ENCODE assay signal across 8 mouse cellular contexts in genomic region chr1:102628061-102628460, GRCm38 (mm10).
DNase-seq lines count a peak whose midpoint lies in the region; ATAC-seq lines count a peak whose summit lies in the region.

No protein-coding gene starts in this region.

- no peak overlapping the region for H3K9ac ChIP-seq in hindbrain, embryonic 13.5 days
- no peak overlapping the region for H3K9ac ChIP-seq in lung, embryonic 16.5 days (ENCODE audit: low read length)

- H3K36me3 ChIP-seq in hindbrain, embryonic 13.5 days: no peaks in the 10 kb centered on the region
- no peaks in the 10 kb centered on the region for H3K36me3 ChIP-seq in lung, embryonic 16.5 days (ENCODE audit: control insufficient read depth, insufficient read depth, low read length)

- H3K9me3 ChIP-seq in hindbrain, embryonic 13.5 days: no peaks in the 10 kb centered on the region
- H3K9me3 ChIP-seq in lung, embryonic 16.5 days (ENCODE audit: control insufficient read depth, low read length): no peaks in the 10 kb centered on the region

- no peak overlapping the region for H3K4me3 ChIP-seq in hindbrain, embryonic 13.5 days
- no peak overlapping the region for H3K4me3 ChIP-seq in lung, embryonic 16.5 days (ENCODE audit: low read length)

- peak; percentile 97 for ATAC-seq in hindbrain, embryonic 13.5 days (ENCODE audit: low FRiP score)
- ATAC-seq in lung, embryonic 16.5 days (ENCODE audit: low read depth): peak; percentile 100

- no peak overlapping the region for H3K27ac ChIP-seq in hindbrain, embryonic 13.5 days
- no peak overlapping the region for H3K27ac ChIP-seq in lung, embryonic 16.5 days (ENCODE audit: low read length)

- H3K4me2 ChIP-seq in hindbrain, embryonic 13.5 days: no peak overlapping the region
- H3K4me2 ChIP-seq in lung, embryonic 16.5 days (ENCODE audit: low read depth, low read length): no peak overlapping the region

- no peaks in the 10 kb centered on the region for H3K27me3 ChIP-seq in hindbrain, embryonic 13.5 days
- no peaks in the 10 kb centered on the region for H3K27me3 ChIP-seq in lung, embryonic 16.5 days (ENCODE audit: control insufficient read depth, insufficient read depth, low read depth, low read length)

- WGBS in hindbrain, embryonic 13.5 days: 75% methylated on average over 7 of the region's 7 CpGs
- WGBS in lung, embryonic 16.5 days: 70% methylated on average over 7 of the region's 7 CpGs

- peak; percentile 89 for DNase-seq in NIH3T3 (ENCODE audit: low read depth)
- peak; percentile 87 to 89 for DNase-seq in cerebellum, postnatal 25 days
- peak; percentile 100 for DNase-seq in frontal cortex, postnatal 36 days (ENCODE audit: low spot score in 2 of 2)
- peak; percentile 98 to 100 for DNase-seq in layer of hippocampus, postnatal 10 days (ENCODE audit: low spot score in 2 of 2)
- DNase-seq in ovary, postnatal 36 days (ENCODE audit: low spot score): peak; percentile 94
- DNase-seq in thymus, postnatal 25 days: peak; percentile 94

- H3K4me1 ChIP-seq in hindbrain, embryonic 13.5 days (replicated peaks): no peaks in the 10 kb centered on the region
- no peaks in the 10 kb centered on the region for H3K4me1 ChIP-seq in lung, embryonic 16.5 days (replicated peaks; ENCODE audit: control insufficient read depth, insufficient read depth, low read length)
